Mouse (Mus musculus) left cerebral cortex, postnatal 25 days (tissue): ENCODE measurements at regions not wholly inside any gene's neighbourhood (a gene's known extent, or its start where the extent isn't known, plus 50 kb on each side); places are given as distances from the start of the nearest gene placed in this dataset.

Experiments
- DNase-seq, 2 experiments: peaks; one replicate each; pipeline ENCODE4 v3.0.0; 2022; ENCODE audit warnings: low spot score in 2 of 2, mixed read lengths in 1 of 2
- intact Hi-C: fragments of 180-260 bp; cut with DNase I; formaldehyde crosslinking; loops from one replicate; pipeline ENCODE4 v1.15.1; 2025

DNA sequence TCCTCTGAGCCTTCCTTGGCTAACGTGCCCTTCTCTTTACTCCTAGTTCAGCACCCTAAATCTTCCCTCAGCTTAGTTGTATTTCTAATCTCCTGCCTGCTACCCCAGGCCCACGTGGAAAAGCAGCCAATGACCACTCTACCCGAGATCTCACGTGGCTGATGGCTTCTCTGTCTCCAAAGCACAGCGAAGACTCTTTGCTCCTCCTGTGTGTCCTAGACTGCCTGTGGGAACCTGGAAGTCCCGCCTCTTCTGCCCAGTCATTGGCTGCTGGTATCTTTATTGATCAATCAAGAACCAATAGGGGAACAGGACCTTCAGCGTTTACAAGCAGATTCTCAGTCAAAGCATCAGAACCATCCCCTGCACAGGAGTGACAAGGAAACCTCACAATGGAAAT lies 54.8 kb downstream of the Gm19935 start:
- intact Hi-C loops, result no loop called here
- DNase-seq, result no peak

DNA sequence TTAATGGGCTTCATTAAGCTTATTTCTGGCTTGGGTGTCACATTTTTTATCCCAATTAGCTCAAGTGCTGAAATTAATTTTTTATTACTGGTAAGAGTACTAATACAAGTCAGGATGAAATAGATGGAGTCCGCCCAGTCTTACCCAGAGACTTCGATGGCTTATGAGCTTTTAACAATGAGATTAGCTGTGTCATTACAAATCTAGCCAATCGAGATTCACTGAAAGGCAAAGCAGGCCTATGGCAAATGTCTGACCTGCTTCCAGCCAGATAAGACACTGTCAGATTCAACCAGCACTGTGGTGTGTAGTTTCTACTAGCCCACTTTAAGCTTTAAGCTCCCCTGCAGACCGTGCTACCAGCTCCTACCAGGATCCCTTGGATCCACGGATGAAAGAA lies 55.2 kb downstream of the Gm19935 start:
- intact Hi-C loops, result no loop called here
- no peak for DNase-seq

DNA sequence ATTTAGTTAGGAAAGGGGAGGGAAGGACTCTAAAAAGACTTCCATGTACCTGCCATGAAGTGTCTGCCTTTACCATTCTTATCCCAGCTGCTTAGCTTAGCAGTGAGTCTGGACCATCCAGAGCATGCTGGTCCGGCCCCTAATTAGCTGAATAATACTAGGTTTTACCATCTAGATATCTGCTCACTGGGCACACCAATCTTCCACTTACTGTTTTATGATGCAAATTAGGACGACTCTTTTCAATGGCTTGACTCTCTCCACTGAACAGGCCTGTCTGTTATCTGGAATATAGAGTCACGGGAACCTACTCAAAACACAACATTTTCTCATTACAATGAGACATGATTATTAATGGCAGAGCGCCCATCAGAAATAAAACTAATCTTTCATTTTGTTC lies 55.7 kb downstream of the Gm19935 start:
- intact Hi-C loops, result no loop called here

DNA sequence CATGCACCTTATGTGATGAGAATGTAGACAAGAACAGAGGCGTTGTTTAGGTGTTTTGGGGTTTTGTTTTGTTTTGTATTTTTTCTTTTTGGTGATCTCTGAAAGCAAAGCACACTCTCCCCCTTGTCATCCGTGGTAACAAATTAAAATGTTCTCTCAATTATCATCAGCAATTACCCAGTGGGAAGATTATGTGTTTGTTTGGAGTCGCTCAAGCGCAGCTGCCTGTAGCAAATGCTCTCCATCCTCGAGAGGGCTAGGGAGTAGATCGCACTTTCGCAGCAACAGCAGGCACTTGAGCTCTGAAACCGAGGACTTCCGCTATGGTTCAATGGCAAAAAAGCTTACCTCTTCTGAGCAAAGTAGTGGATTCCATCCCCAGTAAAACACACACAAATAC lies 57.7 kb downstream of the Gm19935 start:
- intact Hi-C loops, result no loop called here
- DNase-seq, result no peak

More for the DNA sequence above, 55.7 kb downstream of the Gm19935 start:
- no peak for DNase-seq

GRCm38 (mm10) chr8:90755020-90755419 lies 62.2 kb downstream of the Gm19935 start:
- intact Hi-C loops, result no loop called here
- no peak for DNase-seq

DNA sequence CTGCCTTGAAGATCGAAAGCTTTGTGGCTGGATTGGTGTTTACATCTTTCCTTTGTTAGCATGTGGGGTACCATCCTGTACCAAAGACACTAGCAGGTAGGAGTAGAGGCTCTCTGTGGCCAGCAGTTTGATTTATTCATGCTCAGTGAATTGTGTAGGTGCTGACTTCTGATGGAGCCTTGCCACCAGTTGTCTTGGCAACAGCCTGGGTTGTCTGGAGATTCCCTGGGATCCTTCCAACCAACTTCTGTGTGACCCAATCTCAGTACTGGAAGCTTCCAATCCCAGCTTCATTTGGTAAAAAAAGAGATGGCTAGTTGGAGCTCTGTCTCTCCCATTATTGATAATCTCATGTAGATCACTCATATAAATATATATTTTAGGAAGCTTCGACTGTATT lies 73.6 kb downstream of the Gm19935 start:
- intact Hi-C loops, result no loop called here
- peak; percentile 8 to 53 for DNase-seq

DNA sequence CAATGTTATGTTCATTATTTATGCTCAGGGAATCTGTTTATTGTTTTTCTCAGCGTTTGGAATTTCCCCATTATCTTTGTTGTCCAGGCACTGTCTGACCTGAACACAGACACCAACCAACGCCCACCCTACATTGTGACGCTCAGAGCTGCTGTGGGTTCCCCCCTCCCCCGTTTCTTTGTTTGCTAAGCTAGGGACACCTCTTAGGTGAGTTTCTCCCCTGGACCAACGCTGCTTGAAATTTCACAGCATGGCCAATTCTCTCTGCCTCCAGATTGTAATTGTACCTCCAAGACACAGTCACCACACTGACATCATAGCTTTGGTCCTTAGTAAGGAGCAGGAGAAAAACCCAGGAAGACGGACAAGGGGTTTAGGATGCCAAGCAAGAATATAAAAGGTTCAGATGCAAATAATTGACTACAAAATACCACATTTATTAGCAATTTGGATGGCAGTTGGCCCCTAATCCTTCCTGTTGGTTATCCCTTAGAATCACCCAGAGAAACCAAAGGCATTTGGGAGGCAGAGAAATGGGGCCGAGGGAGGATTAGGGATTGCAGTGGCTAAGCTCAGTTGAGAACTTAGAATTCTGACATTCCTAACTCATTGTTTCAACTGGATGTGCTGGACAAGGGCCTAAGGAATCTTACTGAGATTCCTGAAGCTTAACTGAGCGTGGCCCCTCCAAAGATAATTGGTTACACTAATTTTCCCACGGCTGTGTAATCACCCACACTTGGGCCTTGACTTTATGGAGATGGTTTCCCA lies 76.0 kb downstream of the Gm19935 start:
- intact Hi-C loops, result no loop called here
- no peak for DNase-seq

DNA sequence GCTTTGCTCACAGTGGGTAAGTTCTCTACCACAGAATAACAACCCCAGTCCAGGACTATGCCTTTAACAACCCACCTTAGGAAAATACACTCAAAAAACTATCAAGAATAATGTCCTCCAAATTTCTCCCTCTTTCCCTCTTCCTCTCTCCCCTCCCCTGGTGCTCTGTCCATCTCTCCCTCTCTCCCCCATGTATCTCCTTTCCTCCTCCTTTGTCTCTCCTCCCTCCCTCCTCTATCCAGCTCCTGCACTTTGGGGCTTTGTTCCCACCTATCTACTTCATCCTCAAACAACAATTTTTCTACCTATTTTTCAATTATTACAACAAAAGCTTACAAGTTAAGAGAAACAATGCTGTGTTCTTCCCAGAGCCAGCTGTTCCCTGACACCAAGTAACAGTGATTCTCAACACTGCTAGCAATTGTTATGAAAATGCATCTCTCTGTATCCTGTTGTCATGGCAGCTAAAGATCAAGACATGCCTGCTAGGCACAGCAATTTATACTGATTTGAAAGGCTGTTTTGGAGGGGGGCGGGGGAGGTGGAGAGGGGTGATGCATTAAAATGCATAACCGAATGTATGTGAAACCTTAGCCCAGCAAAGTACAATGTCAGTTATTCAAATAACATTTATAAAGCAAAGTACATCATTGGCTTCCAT lies 76.8 kb downstream of the Gm19935 start:
- DNase-seq, result no peak
- intact Hi-C loops, result no loop called here

- DNase-seq, result no peak
- intact Hi-C loops, result no loop called here
Measured at GRCm38 (mm10) chr8:90728011-90728410, 89.2 kb downstream of the Gm19935 start.

GRCm38 (mm10) chr8:90725188-90725587 lies 92.0 kb downstream of the Gm19935 start:
- intact Hi-C loops, result no loop called here
- no peak for DNase-seq

DNA sequence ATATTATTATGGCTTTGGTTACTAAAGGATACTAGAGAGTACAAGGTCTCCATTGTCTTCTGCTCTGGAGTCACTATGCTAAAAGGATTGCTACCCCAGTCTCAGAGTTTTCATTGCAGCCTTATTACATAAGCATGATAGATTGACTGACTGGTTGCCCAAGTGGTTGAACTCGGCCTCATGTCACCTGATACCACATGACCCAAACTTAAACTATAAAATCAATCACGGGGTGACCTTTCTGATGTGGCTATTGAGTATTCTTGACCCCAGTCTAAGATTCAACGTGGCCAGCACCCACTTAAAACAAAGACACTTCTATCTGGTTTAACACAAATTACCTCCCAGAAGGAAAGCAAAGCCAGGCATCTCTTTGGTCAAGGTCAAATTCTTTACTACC lies 100.8 kb downstream of the Gm19935 start:
- intact Hi-C loops, result no loop called here

DNA sequence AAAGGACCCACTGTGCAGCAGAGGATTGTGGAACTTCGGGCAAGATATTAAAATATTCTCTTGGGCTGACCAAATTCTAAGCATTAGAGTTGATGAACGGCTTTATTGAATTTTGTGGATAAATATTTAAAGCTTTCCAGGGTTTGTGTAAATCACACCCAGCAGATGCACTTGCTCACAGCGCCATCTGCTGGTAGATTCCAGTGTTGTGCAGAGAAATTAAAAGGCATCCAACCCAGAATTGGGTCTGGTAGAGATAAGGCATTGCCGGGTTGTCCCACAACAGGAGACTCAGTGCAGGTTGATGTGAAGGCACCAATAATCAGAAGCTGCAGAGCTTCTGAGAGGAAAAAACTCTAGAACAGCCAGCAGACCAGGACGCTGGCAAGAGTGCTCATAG lies 108.7 kb downstream of the Gm19935 start:
- peak; percentile 71 to 73 for DNase-seq
- intact Hi-C loops, result loop anchor here (1.0 kb wide), 2 partner anchors 707 to 858 kb away; no protein-coding TSS in a partner anchor

More for the DNA sequence above, 100.8 kb downstream of the Gm19935 start:
- no peak for DNase-seq

- DNase-seq, result no peak
- intact Hi-C loops, result no loop called here
Measured at GRCm38 (mm10) chr8:90692516-90692915, 124.7 kb downstream of the Gm19935 start.

GRCm38 (mm10) chr8:90685076-90685475 lies 132.1 kb downstream of the Gm19935 start:
- peak in 1 of 2 experiments; percentile 4 for DNase-seq
- intact Hi-C loops, result no loop called here

DNA sequence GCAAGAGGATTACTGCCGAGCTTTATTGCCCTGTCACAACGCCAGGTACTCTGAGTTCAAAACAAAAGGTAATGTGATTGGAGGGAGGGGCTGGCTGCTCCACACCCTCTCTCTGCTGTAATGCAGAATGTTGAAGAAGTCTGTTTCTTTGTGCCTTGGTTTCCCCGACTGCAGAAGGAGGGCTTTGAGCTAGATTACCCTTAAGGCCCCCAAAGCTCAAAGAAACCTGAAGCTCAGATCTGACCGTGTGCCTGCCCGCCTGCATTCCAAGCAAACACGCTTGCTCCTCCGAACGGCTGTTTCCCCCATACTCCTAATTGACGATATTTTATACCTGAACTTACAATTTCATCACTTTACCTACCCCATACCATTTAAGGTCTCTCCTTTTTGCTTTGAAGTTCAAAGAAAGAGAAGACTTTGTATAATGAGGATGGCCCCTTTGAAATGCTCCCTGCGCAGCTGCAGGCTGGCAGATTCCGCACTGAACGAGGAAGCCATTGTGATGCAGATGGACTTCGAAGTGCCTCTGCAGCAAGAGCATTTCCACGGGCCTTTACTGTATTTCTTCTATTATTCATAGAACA lies 146.6 kb downstream of the Gm19935 start:
- intact Hi-C loops, result no loop called here
- no peak for DNase-seq

DNA sequence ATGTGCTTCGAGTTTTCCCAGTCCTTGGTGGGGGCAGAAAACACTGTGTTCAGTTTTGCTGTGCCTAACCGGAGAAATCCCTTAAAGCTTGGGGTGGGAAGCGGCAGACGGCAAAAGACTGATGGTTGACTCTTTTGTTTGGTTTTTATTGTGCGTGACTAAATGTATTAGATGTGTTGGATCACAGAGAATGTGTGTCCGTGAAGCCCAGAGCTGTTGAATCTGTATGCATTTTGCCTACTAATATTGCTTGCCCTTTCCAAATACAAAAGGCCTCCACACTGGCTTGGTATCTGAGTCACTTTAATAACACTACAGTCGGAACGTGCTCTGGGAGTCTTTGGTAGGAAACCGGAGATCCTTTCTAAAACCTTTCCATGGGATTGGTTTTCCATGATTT lies 147.8 kb downstream of the Gm19935 start:
- intact Hi-C loops, result no loop called here
- DNase-seq, result no peak

DNA sequence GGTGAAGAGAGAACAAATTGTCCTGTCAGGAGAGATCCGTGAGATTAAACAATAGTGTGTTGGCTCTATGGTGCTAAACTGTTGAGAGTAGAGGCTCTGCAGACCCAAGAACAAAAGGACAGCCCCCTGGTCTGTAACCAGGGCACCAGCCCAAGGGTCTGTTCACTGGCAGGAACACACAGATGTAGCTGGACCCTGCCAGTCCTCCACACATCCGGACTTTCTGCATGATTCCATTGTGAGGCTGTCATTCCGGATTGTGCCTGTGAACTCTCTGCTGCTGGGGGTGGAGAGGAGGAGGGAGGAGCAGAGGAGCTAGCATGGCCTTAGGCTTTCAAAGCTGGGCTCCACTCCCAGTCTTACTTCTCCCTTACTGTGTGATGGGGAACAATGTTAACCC lies 158.1 kb downstream of the Gm19935 start:
- DNase-seq, result no peak
- intact Hi-C loops, result loop anchor here (5.0 kb wide), 2 partner anchors 117 to 312 kb away; partner anchors contain the start of gene Tox3

DNA sequence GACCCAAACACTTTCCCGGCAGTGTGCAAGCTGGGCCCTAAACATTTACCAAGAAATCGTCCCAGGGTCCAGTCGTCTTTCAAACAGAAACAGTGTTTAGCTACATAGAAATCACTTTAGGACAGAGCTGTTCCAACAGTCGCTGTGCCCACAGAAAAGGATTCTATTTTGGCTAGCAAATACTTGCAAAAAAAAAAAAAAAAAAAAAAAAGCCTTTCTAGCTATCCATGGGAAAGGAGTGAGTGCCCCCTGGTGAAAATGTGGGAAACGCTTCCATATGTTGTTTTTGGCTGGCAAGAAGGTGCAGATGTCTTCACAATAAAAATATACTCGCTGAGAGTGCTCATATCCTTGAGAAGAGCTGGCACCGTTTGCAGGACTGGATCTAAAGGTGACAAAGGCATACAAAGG lies 159.5 kb downstream of the Gm19935 start:
- intact Hi-C loops, result loop anchor here (1.0 to 5.0 kb wide), 4 partner anchors 115 to 807 kb away; partner anchors contain the start of gene Tox3
- DNase-seq, result peak; percentile 67 to 90

GRCm38 (mm10) chr8:90657116-90657515 lies 160.1 kb downstream of the Gm19935 start:
- intact Hi-C loops, result loop anchor here (1.0 to 5.0 kb wide), 4 partner anchors 115 to 806 kb away; partner anchors contain the start of gene Tox3
- DNase-seq, result no peak

GRCm38 (mm10) chr8:90656436-90657090 lies 160.6 kb downstream of the Gm19935 start:
- intact Hi-C loops, result loop anchor here (1.0 to 5.0 kb wide), 4 partner anchors 114 to 806 kb away; partner anchors contain the start of gene Tox3
- no peak for DNase-seq
